Mouse (Mus musculus) lung, adult 2 months (tissue): ENCODE data around the gene Popdc2. TPM values are rescaled to one million over a fixed set of nuclear protein-coding genes. Genes with fewer than 3 reads are reported as not detected.
"Not testable (repeated sequence)": the region's sequence is repeated elsewhere in the genome, so short reads cannot be mapped to it uniquely, and the experiment has no call there.

Experiments
- DNase-seq: peaks from one replicate; pipeline ENCODE4 v3.0.0; 2022
- H3K4me1 ChIP-seq: fragments of 200-500 bp; 2 replicates; pipeline ENCODE4 v1.6.1; 2011; ENCODE audit warnings: low read length; ENCODE audit not compliant: control insufficient read depth, insufficient read depth
- H3K4me3 ChIP-seq: fragments of 200-500 bp; replicated peaks from 2 replicates; pipeline ENCODE3; 2011; ENCODE audit warnings: low read depth, mild to moderate bottlenecking, control low read depth, low read length; ENCODE audit errors: extremely low read depth
- CTCF ChIP-seq: fragments of 200-500 bp; IDR thresholded peaks from 2 replicates; pipeline ENCODE4 v1.5.1; 2011; ENCODE audit warnings: mild to moderate bottlenecking, low read length, control low read depth; ENCODE audit not compliant: insufficient read depth
- POLR2A ChIP-seq: fragments of 200-500 bp; IDR thresholded peaks from 2 replicates; pipeline ENCODE4 v1.6.1; 2011; ENCODE audit warnings: low read depth, mild to moderate bottlenecking, control low read depth, low read length, borderline replicate concordance; ENCODE audit errors: extremely low read depth
- WGBS: fragments of 180-500 bp; shearing (Covaris S2); methylation state at CpG from one replicate; pipeline ENCODE4 v1.1.7; 2018; 5-methylcytosine and 5-hydroxymethylcytosine counted together
- polyA plus RNA-seq: library from polyadenylated mRNA; depleted of rRNA; stranded (reverse); fragments of >200 nt; gene quantifications from 2 replicates; pipeline ENCODE4 v1.2.3, GENCODE M21; 2012; rRNA removed

Gene Popdc2
- polyA plus RNA-seq: 20.4 and 30.9 TPM in 2 replicates

DNA sequence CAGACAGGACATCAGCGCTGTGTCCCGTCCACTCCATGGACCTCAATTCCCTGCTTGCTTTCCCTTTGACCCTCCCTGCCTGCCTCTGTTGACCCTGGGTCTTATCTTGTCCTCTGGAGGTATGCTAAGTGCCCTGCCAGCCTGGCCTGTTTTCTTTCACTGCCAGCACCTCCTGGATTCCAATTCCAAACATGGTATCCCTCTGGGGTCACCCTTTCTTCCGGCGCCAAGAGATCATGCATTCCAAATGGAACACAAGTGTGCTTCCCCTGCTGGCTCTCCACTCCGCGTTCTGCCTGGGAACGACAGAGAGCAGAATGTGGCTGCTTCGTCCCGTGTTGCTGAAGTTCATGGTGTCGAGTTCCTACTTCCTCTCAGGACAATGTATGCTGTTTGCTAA lies at the start of gene Popdc2:
Gene Popdc2, plus strand, starts transcription at position 277 of the 400 bp plus-strand sequence.
- H3K4me1 ChIP-seq: peaks cover 7% of the 10 kb centered on the region; the same call in 1 of the 2 replicates
- DNase-seq: peak; percentile 28

DNA sequence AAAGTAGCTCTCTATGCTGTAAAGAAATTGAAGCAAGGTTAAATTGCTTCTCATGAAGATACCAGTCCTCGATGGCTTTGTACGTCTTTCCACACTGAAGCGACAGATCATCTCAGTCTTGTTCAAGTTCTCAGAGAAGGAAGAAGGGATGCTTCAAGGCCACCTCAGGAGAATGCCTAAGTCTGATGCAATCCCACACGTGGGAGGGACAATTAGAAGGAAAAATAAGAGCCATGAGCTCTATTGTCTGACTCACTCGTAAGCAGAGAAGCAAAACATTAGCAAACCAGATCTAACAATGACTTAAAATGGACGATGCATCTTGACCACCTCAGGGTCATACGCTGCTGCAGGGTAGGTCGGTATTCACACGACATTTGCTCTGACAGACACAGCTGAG lies 43.5 kb upstream of the Popdc2 start:
- Histone ChIP-seq H3K4me3 (no peak overlapping the region), H3K4me1 (no peaks in the 10 kb centered on the region)
- TF ChIP-seq POLR2A: no peak
- no peak for TF ChIP-seq CTCF
- DNase-seq: no peak
- WGBS: 70% methylated on average over 9 of the region's 9 CpGs

More for the DNA sequence above, at the start of gene Popdc2:
- 19% methylated on average over 10 of the region's 10 CpGs for WGBS
- H3K4me3 ChIP-seq: peak within 1 kb of the TSS; percentile 42
- no peak for TF ChIP-seq CTCF
- peak; percentile 53; the same call in 1 of the 2 replicates for TF ChIP-seq POLR2A

DNA sequence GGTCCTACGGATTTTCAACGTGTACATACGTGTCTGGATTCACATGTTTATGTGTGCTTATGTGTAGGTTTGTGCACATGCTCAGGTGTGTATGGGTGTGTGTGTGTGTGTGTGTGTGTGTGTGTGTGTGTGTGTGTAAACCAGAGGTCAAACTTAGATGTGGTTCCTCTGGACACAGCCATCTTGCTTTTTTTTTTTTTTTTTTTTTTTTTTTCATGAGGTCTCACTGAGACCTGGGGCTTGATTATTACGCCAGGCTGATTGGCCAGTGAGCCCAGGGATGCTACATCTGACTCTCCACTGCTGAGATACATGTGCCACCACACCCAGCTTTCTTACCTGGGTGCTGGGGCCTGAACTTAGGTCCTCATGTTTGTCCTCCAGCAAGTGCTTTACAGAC lies 42.9 kb upstream of the Popdc2 start:
- TF ChIP-seq CTCF (no peak), POLR2A (no peak)
- 86% methylated on average over 4 of the region's 4 CpGs for WGBS

DNA sequence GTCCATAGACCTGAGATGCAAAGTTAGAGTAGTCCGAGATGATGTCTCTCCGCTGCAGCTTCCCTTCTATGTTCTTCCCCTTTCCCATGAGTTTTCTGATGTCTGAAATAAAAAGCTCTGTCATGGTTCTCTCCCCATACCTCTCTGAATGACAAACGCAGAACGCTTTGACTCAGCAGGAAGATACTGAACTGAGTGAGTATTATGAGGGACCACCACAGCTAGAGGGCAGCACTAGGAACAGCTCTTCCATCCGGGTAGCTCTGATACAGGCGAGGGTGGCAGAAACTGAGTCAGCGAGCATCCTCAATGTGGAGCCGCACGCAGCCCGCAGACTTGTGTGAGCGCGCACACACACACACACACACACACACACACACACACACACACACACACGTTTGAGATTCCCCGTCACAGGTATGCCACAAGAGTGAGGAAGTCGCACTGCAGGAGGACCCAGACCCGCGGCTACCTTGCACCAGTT lies 40.5 kb upstream of the Popdc2 start:
- TF ChIP-seq CTCF (peak; percentile 68), POLR2A (no peak)
- Histone ChIP-seq H3K4me3 (no peak overlapping the region), H3K4me1 (no peaks in the 10 kb centered on the region)
- WGBS: 32% methylated on average over 17 of the region's 17 CpGs
- peak; percentile 26 for DNase-seq

More for the DNA sequence above, 42.9 kb upstream of the Popdc2 start:
- Histone ChIP-seq H3K4me3 (no peak overlapping the region), H3K4me1 (no peaks in the 10 kb centered on the region)
- DNase-seq: no peak

DNA sequence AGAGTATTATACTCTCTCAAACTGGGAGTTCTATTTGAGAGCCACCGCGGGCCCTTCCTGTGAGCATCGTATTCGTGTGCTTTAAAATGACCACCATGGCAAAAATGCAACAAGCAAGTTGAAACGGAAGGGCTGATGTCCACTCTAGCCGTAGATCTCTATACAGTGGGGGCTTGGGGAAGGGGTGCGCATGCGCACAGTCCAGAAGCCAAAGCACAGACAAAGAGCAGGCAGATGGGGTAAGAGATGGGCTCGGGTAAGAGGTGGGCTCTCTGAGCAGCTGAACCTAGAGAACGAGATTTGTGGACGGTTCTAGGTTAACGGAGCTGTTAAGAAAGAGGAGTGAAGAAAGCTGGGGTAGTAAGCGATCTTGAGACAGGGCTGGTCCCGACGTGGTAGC lies 37.7 kb upstream of the Popdc2 start:
- Histone ChIP-seq H3K4me1 (no peaks in the 10 kb centered on the region), H3K4me3 (no peak overlapping the region)
- 92% methylated on average over 15 of the region's 15 CpGs for WGBS
- no peak for TF ChIP-seq POLR2A
- DNase-seq: no peak

DNA sequence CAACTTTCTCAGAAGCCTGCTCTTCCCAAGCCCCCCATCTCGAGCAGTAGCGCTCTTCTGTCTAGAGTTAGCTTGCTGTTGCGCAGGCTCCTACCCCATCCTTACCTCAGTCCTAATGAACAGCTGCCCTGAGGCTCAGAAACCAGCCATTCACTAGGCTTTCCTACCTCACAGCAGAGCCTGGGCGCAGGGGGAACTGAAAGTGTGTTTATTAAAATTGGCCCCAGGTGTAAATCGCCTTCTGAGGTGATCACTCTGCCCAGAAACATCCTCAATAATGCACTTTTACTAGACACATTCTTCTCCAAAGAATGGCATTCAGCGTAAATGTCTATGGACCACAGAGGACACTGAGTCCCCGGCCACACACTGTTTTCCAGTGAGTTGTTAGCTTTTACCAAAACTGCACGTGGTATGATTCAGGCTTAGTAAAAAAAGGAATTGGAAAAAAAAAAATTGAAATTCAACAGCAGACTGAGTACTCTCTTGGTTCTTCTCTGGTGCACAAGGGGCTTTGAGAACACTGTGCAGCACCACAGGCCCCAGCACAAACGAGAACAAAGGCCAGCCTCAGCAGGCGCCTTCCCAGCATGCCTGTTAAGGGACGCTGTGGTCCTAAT lies 35.1 kb upstream of the Popdc2 start:
- 87% methylated on average over 11 of the region's 11 CpGs for WGBS
- no peak for DNase-seq
- TF ChIP-seq POLR2A (no peak), CTCF (no peak)
- no peaks in the 10 kb centered on the region for H3K4me1 ChIP-seq
- no peak overlapping the region for H3K4me3 ChIP-seq

DNA sequence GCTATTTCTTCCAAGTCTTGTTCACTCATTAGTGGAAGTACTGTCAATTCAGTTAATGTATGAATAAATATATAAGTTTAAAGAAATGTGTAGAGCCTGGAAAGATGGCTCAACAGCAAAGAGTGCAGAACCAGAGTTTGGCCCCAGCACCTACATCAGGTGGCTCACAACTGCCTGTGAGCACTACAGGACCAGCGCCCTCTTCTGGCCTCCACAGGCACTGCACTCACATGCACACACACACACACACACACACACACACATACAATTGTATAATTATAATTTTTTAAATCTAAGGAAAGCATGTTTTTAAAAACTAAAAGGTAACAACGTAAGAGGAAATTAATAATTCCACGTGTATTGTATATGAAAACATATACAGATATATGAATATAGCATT lies 32.7 kb upstream of the Popdc2 start:
- Histone ChIP-seq H3K4me1 (no peaks in the 10 kb centered on the region), H3K4me3 (no peak overlapping the region)
- TF ChIP-seq POLR2A (no peak), CTCF (no peak)
- 84% methylated on average over 3 of the region's 3 CpGs for WGBS
- DNase-seq: no peak

DNA sequence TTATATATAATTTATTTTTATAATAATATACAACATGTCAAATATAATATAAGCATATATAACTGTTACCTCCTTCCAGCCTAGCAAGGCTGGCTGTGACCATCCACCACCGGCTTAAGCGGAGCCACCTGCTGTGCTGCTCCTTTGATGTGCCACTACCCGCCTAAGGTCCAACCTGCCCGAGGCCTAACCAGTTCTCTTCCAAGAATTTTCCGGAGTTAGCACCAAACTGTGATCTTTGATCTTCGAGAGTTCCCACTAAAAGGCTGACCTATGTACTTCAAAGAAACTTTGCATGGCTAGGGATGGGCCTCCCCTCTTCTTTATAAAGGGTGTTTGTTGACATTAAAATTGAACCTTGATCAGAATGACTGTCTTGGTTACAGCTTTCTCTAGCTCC lies 27.6 kb upstream of the Popdc2 start:
- DNase-seq: no peak
- TF ChIP-seq POLR2A (no peak), CTCF (no peak)
- Histone ChIP-seq H3K4me3 (no peak overlapping the region), H3K4me1 (no peaks in the 10 kb centered on the region)
- WGBS: 52% methylated on average over 6 of the region's 6 CpGs

DNA sequence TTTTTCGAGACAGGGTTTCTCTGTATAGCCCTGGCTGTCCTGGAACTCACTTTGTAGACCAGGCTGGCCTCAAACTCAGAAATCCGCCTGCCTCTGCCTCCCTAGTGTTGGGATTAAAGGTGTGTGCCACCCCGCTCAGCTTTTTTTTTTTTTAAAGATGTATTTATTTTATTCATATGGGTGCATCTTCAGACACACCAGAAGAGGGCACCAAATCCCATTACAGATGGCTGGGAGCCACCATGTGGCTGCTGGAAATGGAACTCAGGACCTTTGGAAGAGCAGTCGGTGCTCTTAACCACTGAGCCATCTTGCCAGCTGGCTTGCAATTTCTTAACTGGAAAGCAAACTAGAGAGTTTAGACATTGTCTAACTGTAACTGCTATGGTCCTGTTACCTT lies 23.9 kb upstream of the Popdc2 start:
- not testable (repeated sequence) for H3K4me3 ChIP-seq, H3K4me1 ChIP-seq, DNase-seq
- 93% methylated on average over 4 of the region's 4 CpGs for WGBS
